Mouse (Mus musculus) myocyte (in vitro differentiated cells): ENCODE measurements around the gene Faf1.

ENCODE experiments used
- CEBPB ChIP-seq: IDR thresholded peaks from 2 replicates; pipeline ENCODE4 v1.6.1; 2011; ENCODE audit warnings: mild to moderate bottlenecking, moderate library complexity; ENCODE audit not compliant: poor library complexity, insufficient read depth, severe bottlenecking
- E2F4 ChIP-seq: IDR thresholded peaks from one replicate; pipeline ENCODE4 v1.6.1; 2011; ENCODE audit warnings: mild to moderate bottlenecking, control low read depth, moderate library complexity; ENCODE audit not compliant: insufficient read depth
- MAX ChIP-seq: IDR thresholded peaks from one replicate; pipeline ENCODE4 v1.6.1; 2011; ENCODE audit warnings: low read depth, mild to moderate bottlenecking, control low read depth
- MYOD1 ChIP-seq, 3 experiments: IDR thresholded peaks; one replicate each; pipeline ENCODE4 v1.6.1; 2011; ENCODE audit warnings: control low read depth in 2 of 3, low read depth in 2 of 3, mild to moderate bottlenecking in 2 of 3, moderate library complexity in 1 of 3; ENCODE audit not compliant: insufficient read length in 2 of 3, control insufficient read depth in 1 of 3
- MYOG ChIP-seq, 3 experiments: IDR thresholded peaks; one replicate each; pipeline ENCODE4 v1.6.1; 2011; ENCODE audit warnings: control low read depth in 2 of 3, low read depth in 2 of 3, mild to moderate bottlenecking in 2 of 3; ENCODE audit not compliant: insufficient read length in 2 of 3, control insufficient read depth in 1 of 3, insufficient read depth in 1 of 3
- POLR2A ChIP-seq: IDR thresholded peaks from one replicate; pipeline ENCODE4 v1.6.1; 2011; ENCODE audit warnings: low read depth, mild to moderate bottlenecking, control low read depth, moderate library complexity; ENCODE audit not compliant: insufficient read length
- POLR2AphosphoS2 ChIP-seq: IDR thresholded peaks from one replicate; pipeline ENCODE4 v1.6.1; 2011; ENCODE audit warnings: low read depth, control low read depth; ENCODE audit not compliant: insufficient read length
- TCF12 ChIP-seq: IDR thresholded peaks from one replicate; pipeline ENCODE4 v1.6.1; 2011; ENCODE audit warnings: mild to moderate bottlenecking, control low read depth; ENCODE audit not compliant: poor library complexity, insufficient read depth, severe bottlenecking
- USF1 ChIP-seq: IDR thresholded peaks from one replicate; pipeline ENCODE4 v1.6.1; 2011; ENCODE audit warnings: low read depth, mild to moderate bottlenecking, control low read depth, moderate library complexity

GRCm38 (mm10) chr4:109929058-109929457, 252.7 kb downstream of the Faf1 start:
- no peak for TF ChIP-seq POLR2AphosphoS2
- no peak for TF ChIP-seq MAX
- no peak for TF ChIP-seq E2F4
- no peak for TF ChIP-seq USF1
- TF ChIP-seq POLR2A: no peak
- TF ChIP-seq MYOD1 (IDR thresholded peaks at IDR 0.05; ENCODE audit: control insufficient read depth in 1 of 3, insufficient read length in 2 of 3, low read depth in 2 of 3): no peak
- TF ChIP-seq MYOG (IDR thresholded peaks at IDR 0.05; ENCODE audit: control insufficient read depth in 1 of 3, insufficient read depth in 1 of 3, insufficient read length in 2 of 3, low read depth in 2 of 3): no peak
- no peak for TF ChIP-seq TCF12
- TF ChIP-seq CEBPB: no peak
